Mouse (Mus musculus): Measurements from ENCODE around the gene Uvrag. TPM values are rescaled to one million over a fixed set of nuclear protein-coding genes. Genes with fewer than 3 reads are reported as not detected.

Gene Uvrag
- total and polyA plus RNA-seq, 3 experiments = 15.0 to 19.5 TPM; not detected in 1

- Histone ChIP-seq H3K27ac (ENCODE audit: control insufficient read depth, low read depth, low read length) (no peak overlapping the region), H3K4me1 (ENCODE audit: control insufficient read depth in 1 of 2, insufficient read depth in 2 of 2, low read length in 2 of 2) (peaks cover 0 to 3% of the 10 kb centered on the region in 2 experiments; a peak in 1 of 4 replicates)
These were observed 115.7 kb downstream of the Uvrag start for GRCm38 (mm10) chr7:99025265-99025664.

GRCm38 (mm10) chr7:99024791-99025190 is 116.2 kb downstream of the Uvrag start:
- Histone ChIP-seq H3K36me3 (ENCODE audit: control insufficient read depth in 1 of 2, insufficient read depth in 2 of 2, low read length in 2 of 2) (no peaks in the 10 kb centered on the region), H3K79me2 (ENCODE audit: control insufficient read depth, insufficient read depth, low read length, poor library complexity) (no peaks in the 10 kb centered on the region; the same call in 1 of the 2 replicates), H3K4me1 (ENCODE audit: control insufficient read depth in 1 of 2, insufficient read depth in 2 of 2, low read length in 2 of 2) (peaks cover 0 to 3% of the 10 kb centered on the region in 2 experiments; a peak in 1 of 4 replicates), H3K27me3 (ENCODE audit: control insufficient read depth in 1 of 2, insufficient read depth in 2 of 2, low read length in 2 of 2) (no peaks in the 10 kb centered on the region), H3K9me3 (replicated peaks; ENCODE audit: insufficient read depth, low read length) (no peaks in the 10 kb centered on the region), H3K27ac (ENCODE audit: control insufficient read depth, low read depth, low read length) (no peak overlapping the region), H3K9ac (ENCODE audit: control insufficient read depth, low read depth, low read length, poor library complexity, severe bottlenecking) (no peak overlapping the region), H3K4me3 (ENCODE audit: control insufficient read depth in 1 of 2, insufficient read depth in 1 of 2, low read depth in 2 of 2, low read length in 2 of 2) (no peak overlapping the region)
- no peak for TF ChIP-seq USF1 (IDR thresholded peaks at IDR 0.05; ENCODE audit: low read depth, low read length)
- no peak for TF ChIP-seq CHD2 (IDR thresholded peaks at IDR 0.05; ENCODE audit: low read length)
- no peak for TF ChIP-seq POLR2AphosphoS2 (IDR thresholded peaks at IDR 0.05; ENCODE audit: low read length)
- no peak for TF ChIP-seq TBP (IDR thresholded peaks at IDR 0.05; ENCODE audit: low read depth, low read length)
- TF ChIP-seq CTCF (IDR thresholded peaks at IDR 0.05 in 2 of 3, conservative IDR thresholded peaks at IDR 0.05 in 1 of 3; ENCODE audit: control insufficient read depth in 1 of 3, insufficient read depth in 1 of 3, low read depth in 2 of 3, low read length in 3 of 3, poor library complexity in 1 of 3, severe bottlenecking in 1 of 3) = no peak
- TF ChIP-seq JUND (IDR thresholded peaks at IDR 0.05; ENCODE audit: low read depth, low read length) = no peak
- no peak for TF ChIP-seq SMC3 (IDR thresholded peaks at IDR 0.05; ENCODE audit: low read depth, low read length)
- no peak for TF ChIP-seq EP300 (IDR thresholded peaks at IDR 0.05; ENCODE audit: low read depth in 1 of 2, low read length in 2 of 2)
- TF ChIP-seq MEF2A (IDR thresholded peaks at IDR 0.05; ENCODE audit: extremely low read depth, insufficient replicate concordance, low read depth, low read length, poor library complexity, severe bottlenecking) = no peak
- DNase-seq (ENCODE audit: low read depth, low spot score) = no peak

More at GRCm38 (mm10) chr7:99025265-99025664, 115.7 kb downstream of the Uvrag start:
- H3K36me3 ChIP-seq (ENCODE audit: control insufficient read depth in 1 of 2, insufficient read depth in 2 of 2, low read length in 2 of 2) = no peaks in the 10 kb centered on the region
- no peak overlapping the region for H3K9ac ChIP-seq (ENCODE audit: control insufficient read depth, low read depth, low read length, poor library complexity, severe bottlenecking)
- TF ChIP-seq BHLHE40 (IDR thresholded peaks at IDR 0.05; ENCODE audit: borderline replicate concordance, low read depth, low read length) (no peak), MXI1 (IDR thresholded peaks at IDR 0.05; ENCODE audit: low read depth, low read length) (no peak), GABPA (IDR thresholded peaks at IDR 0.05; ENCODE audit: low read depth, low read length) (no peak), ZKSCAN1 (IDR thresholded peaks at IDR 0.05; ENCODE audit: low read depth, low read length) (no peak), MYC (IDR thresholded peaks at IDR 0.05; ENCODE audit: low read depth, low read length) (no peak), POLR2A (IDR thresholded peaks at IDR 0.05; ENCODE audit: control insufficient read depth in 1 of 2, insufficient read depth in 1 of 2, low read depth in 1 of 2, low read length in 2 of 2, poor library complexity in 1 of 2) (no peak), MAFK (IDR thresholded peaks at IDR 0.05; ENCODE audit: borderline replicate concordance, low read depth, low read length) (no peak), ELF1 (IDR thresholded peaks at IDR 0.05; ENCODE audit: low read depth, low read length) (no peak), CHD1 (IDR thresholded peaks at IDR 0.05; ENCODE audit: low read depth, low read length) (no peak), SMC3 (IDR thresholded peaks at IDR 0.05; ENCODE audit: low read depth, low read length) (no peak), SIN3A (IDR thresholded peaks at IDR 0.05; ENCODE audit: low read length) (no peak), CTCF (IDR thresholded peaks at IDR 0.05 in 2 of 3, conservative IDR thresholded peaks at IDR 0.05 in 1 of 3; ENCODE audit: control insufficient read depth in 1 of 3, insufficient read depth in 1 of 3, low read depth in 2 of 3, low read length in 3 of 3, poor library complexity in 1 of 3, severe bottlenecking in 1 of 3) (no peak), JUND (IDR thresholded peaks at IDR 0.05; ENCODE audit: low read depth, low read length) (no peak), RCOR1 (IDR thresholded peaks at IDR 0.05; ENCODE audit: low read depth, low read length) (no peak), HCFC1 (IDR thresholded peaks at IDR 0.05; ENCODE audit: low read depth, low read length) (no peak), E2F4 (IDR thresholded peaks at IDR 0.05; ENCODE audit: borderline replicate concordance, low read depth, low read length) (no peak), UBTF (IDR thresholded peaks at IDR 0.05; ENCODE audit: borderline replicate concordance, insufficient read depth, low read depth, low read length) (no peak), NELFE (IDR thresholded peaks at IDR 0.05; ENCODE audit: low read depth, low read length) (no peak)
- DNase-seq (ENCODE audit: low read depth, low spot score) = no peak
- no peaks in the 10 kb centered on the region; the same call in 1 of the 2 replicates for H3K79me2 ChIP-seq (ENCODE audit: control insufficient read depth, insufficient read depth, low read length, poor library complexity)
- H3K4me3 ChIP-seq (ENCODE audit: control insufficient read depth in 1 of 2, insufficient read depth in 1 of 2, low read depth in 2 of 2, low read length in 2 of 2) = no peak overlapping the region
- no peaks in the 10 kb centered on the region for H3K9me3 ChIP-seq (replicated peaks; ENCODE audit: insufficient read depth, low read length)
- no peaks in the 10 kb centered on the region for H3K27me3 ChIP-seq (ENCODE audit: control insufficient read depth in 1 of 2, insufficient read depth in 2 of 2, low read length in 2 of 2)
